Mouse (Mus musculus) midbrain, embryonic 12.5 days (tissue): ENCODE measurements around the gene Nr1h2. TPM values are rescaled to one million over a fixed set of nuclear protein-coding genes. Genes with fewer than 3 reads are reported as not detected.
A peak's percentile ranks its signal among the peaks of the same experiment; 100 is the strongest.

Source experiments
- ATAC-seq: fragments of 200-750 bp; cut with Nextera tagmentation; 2 replicates; pipeline ENCODE4 v1.8.0; 2017; ENCODE audit warnings: low read depth, moderate TSS enrichment, moderate library complexity; ENCODE audit not compliant: low FRiP score
- H3K27ac ChIP-seq: fragments of 300-500 bp; sonication (generic); replicated peaks from 2 replicates; pipeline ENCODE4 v1.5.1; 2016; ENCODE audit warnings: mild to moderate bottlenecking
- H3K27me3 ChIP-seq: fragments of 300-500 bp; sonication (generic); 2 replicates; pipeline ENCODE4 v1.6.1; 2016; ENCODE audit warnings: mild to moderate bottlenecking
- H3K36me3 ChIP-seq: fragments of 300-500 bp; sonication (generic); 2 replicates; pipeline ENCODE4 v1.6.1; 2016
- H3K4me1 ChIP-seq: fragments of 300-500 bp; sonication (generic); 2 replicates; pipeline ENCODE4 v1.6.1; 2016
- H3K4me2 ChIP-seq: fragments of 300-500 bp; sonication (generic); replicated peaks from 2 replicates; pipeline ENCODE4 v1.6.1; 2016; ENCODE audit warnings: mild to moderate bottlenecking, moderate library complexity
- H3K4me3 ChIP-seq: fragments of 300-500 bp; sonication (generic); 2 replicates; pipeline ENCODE4 v1.5.1; 2016; ENCODE audit warnings: mild to moderate bottlenecking
- H3K9ac ChIP-seq: fragments of 300-500 bp; sonication (generic); replicated peaks from 2 replicates; pipeline ENCODE4 v1.6.1; 2016; ENCODE audit warnings: mild to moderate bottlenecking, moderate library complexity
- H3K9me3 ChIP-seq: fragments of 300-500 bp; sonication (generic); 2 replicates; pipeline ENCODE4 v1.6.1; 2016; ENCODE audit warnings: mild to moderate bottlenecking
- WGBS: fragments of 180-500 bp; shearing (Covaris S2); methylation state at CpG from one replicate; pipeline ENCODE4 v1.1.7; 2016; 5-methylcytosine and 5-hydroxymethylcytosine counted together
- microRNA-seq: library from miRNA; unstranded; fragments of <30 nt; microRNA quantifications from one replicate; pipeline ENCODE4, GENCODE M21; 2017
- polyA plus RNA-seq: library from polyadenylated mRNA; unstranded; fragments of >200 nt; fragmentation: Nextera tagmentation; extraction: Ambion mirVana; gene quantifications from 2 replicates; pipeline ENCODE4 v1.2.1, GENCODE M21; 2016

Nr1h2 gene
- polyA plus RNA-seq, 1 experiment from 2014 or later = 80.3 TPM

- H3K27me3 ChIP-seq = peaks cover 81% of the 10 kb centered on the region
- H3K9me3 ChIP-seq = no peaks in the 10 kb centered on the region
- no peak overlapping the region for H3K4me2 ChIP-seq
- no peak overlapping the region for H3K4me3 ChIP-seq
- H3K9ac ChIP-seq = no peak overlapping the region
- 81% methylated on average over 2 of the region's 2 CpGs for WGBS
- no peak for ATAC-seq
- H3K27ac ChIP-seq = no peak overlapping the region
- H3K36me3 ChIP-seq = no peaks in the 10 kb centered on the region
- peaks cover 13% of the 10 kb centered on the region for H3K4me1 ChIP-seq
Measured at GRCm38 (mm10) chr7:44523056-44523455, 30.7 kb downstream of the Nr1h2 start.

- WGBS = 3% methylated on average over 20 of the region's 20 CpGs
- 0 out of 2 replicates have a peak, but pooled peaks have one; percentile 27 for ATAC-seq
- Histone ChIP-seq H3K4me3 (no peak overlapping the region), H3K36me3 (no peaks in the 10 kb centered on the region), H3K9me3 (no peaks in the 10 kb centered on the region), H3K4me1 (peaks cover 6% of the 10 kb centered on the region; the same call in 1 of the 2 replicates), H3K9ac (0 out of 2 replicates have a peak overlapping the region, but pooled peaks have one; percentile 3), H3K27ac (no peak overlapping the region), H3K27me3 (peaks cover 68% of the 10 kb centered on the region), H3K4me2 (peak overlapping the region; percentile 31)
Measured at GRCm38 (mm10) chr7:44521710-44522109, 32.0 kb downstream of the Nr1h2 start.

- no peaks in the 10 kb centered on the region for H3K36me3 ChIP-seq
- peaks cover 65% of the 10 kb centered on the region for H3K27me3 ChIP-seq
- WGBS = 64% methylated on average over 3 of the region's 3 CpGs
- peaks cover 6% of the 10 kb centered on the region; the same call in 1 of the 2 replicates for H3K4me1 ChIP-seq
- ATAC-seq = no peak
- H3K9me3 ChIP-seq = no peaks in the 10 kb centered on the region
- H3K4me3 ChIP-seq = no peak overlapping the region
- H3K4me2 ChIP-seq = no peak overlapping the region
- H3K9ac ChIP-seq = no peak overlapping the region
- H3K27ac ChIP-seq = no peak overlapping the region
Measured at GRCm38 (mm10) chr7:44520990-44521389, 32.8 kb downstream of the Nr1h2 start.

DNA sequence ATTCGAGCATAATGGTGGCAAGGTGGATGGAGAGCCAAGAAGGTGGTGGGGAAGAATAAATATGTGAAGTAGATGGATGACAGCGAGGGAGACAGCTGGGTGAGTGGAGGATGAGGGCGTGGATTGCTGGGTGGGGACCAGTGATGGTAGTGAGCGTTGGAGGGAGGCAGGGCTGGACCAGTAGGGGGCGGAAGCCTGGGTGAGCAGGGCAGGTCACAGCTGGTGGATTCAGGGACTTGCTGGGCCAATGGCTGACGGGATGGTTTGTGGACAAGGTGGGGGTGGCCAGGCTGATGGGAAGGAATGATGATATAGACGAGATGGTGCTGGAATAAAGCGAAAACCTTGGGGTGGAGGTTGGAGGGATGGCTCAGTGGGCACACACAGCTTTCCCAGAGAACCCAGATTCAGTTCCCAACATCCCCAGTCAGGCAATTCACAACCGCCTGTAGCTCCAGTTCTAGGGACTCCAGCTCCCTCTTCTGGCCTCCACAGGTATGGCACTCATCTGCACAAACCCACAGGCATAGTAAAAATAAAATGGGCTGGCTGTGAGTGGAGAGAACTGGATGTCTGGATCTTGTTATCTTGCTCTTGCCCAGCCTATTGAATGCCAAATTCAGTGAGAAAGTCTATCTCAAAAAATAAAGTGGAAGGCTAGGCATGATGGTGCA is 34.4 kb downstream of the Nr1h2 start:
- Histone ChIP-seq H3K36me3 (no peaks in the 10 kb centered on the region), H3K4me1 (no peaks in the 10 kb centered on the region), H3K27me3 (peaks cover 63% of the 10 kb centered on the region), H3K4me2 (no peak overlapping the region), H3K4me3 (no peak overlapping the region), H3K9ac (no peak overlapping the region), H3K27ac (no peak overlapping the region), H3K9me3 (no peaks in the 10 kb centered on the region)
- no peak for ATAC-seq
- 71% methylated on average over 9 of the region's 9 CpGs for WGBS

- H3K27me3 ChIP-seq = peaks cover 32% of the 10 kb centered on the region
- no peak overlapping the region for H3K4me3 ChIP-seq
- no peak overlapping the region for H3K4me2 ChIP-seq
- no peak overlapping the region for H3K9ac ChIP-seq
- H3K4me1 ChIP-seq = no peaks in the 10 kb centered on the region
- no peak for ATAC-seq
- no peaks in the 10 kb centered on the region for H3K9me3 ChIP-seq
- H3K27ac ChIP-seq = no peak overlapping the region
- no peaks in the 10 kb centered on the region for H3K36me3 ChIP-seq
Measured at GRCm38 (mm10) chr7:44507491-44507890, 46.3 kb downstream of the Nr1h2 start.

DNA sequence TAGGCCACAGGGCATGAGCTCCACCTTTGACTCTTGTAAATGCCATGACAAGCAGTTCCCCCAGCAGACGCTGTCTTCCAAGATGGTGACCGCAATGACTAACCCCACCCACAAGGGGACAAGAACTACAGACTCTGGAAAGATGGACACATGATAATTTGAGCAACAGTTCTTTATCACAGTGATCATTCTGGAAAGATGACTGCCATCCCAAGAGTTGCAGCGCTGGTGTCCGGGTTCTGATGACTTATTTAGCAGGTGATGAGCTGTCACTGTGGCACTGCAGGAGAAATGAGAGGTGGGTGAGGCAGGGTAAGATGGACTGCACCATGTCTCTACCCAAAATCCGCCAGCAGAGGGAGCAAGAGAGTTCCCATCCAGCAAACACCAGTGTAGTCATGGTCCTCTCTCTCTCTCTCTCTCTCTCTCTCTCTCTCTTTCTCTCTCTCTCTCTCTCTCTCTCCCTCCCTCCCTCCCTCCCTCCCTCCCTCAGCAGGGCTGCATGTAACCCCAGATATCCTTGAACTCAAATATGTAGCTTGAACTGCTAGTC is 52.1 kb downstream of the Nr1h2 start:
- ATAC-seq = peak; percentile 53
- Histone ChIP-seq H3K9ac (no peak overlapping the region), H3K4me3 (no peak overlapping the region), H3K27ac (no peak overlapping the region), H3K4me2 (no peak overlapping the region), H3K9me3 (no peaks in the 10 kb centered on the region), H3K27me3 (peaks cover 24% of the 10 kb centered on the region), H3K4me1 (peaks cover 6% of the 10 kb centered on the region), H3K36me3 (no peaks in the 10 kb centered on the region)
- WGBS = 45% methylated on average over 5 of the region's 5 CpGs

- 73% methylated on average over 20 of the region's 20 CpGs for WGBS
Measured at GRCm38 (mm10) chr7:44500046-44500445, 53.7 kb downstream of the Nr1h2 start.

More at GRCm38 (mm10) chr7:44500046-44500445, 53.7 kb downstream of the Nr1h2 start:
- Histone ChIP-seq H3K36me3 (no peaks in the 10 kb centered on the region), H3K27ac (no peak overlapping the region), H3K9me3 (no peaks in the 10 kb centered on the region), H3K4me1 (peaks cover 14% of the 10 kb centered on the region), H3K9ac (no peak overlapping the region), H3K4me2 (no peak overlapping the region), H3K27me3 (peaks cover 24% of the 10 kb centered on the region), H3K4me3 (no peak overlapping the region)
- ATAC-seq = no peak

Small RNA genes within 50 kb of the gene (microRNA-seq; reads per million reads assigned to microRNA genes)
- gene Mir7053 = not detected

Other genes with a start within 250 kb of the Nr1h2 start
- gene Clec11a, start 247.0 kb downstream of the Nr1h2 start, polyA plus RNA-seq = 2.5 and 2.6 TPM in 2 replicates
- 8.5 and 11.4 TPM in 2 replicates for gene Shank1, start 243.7 kb downstream of the Nr1h2 start, polyA plus RNA-seq
- 5.4 and 6.4 TPM in 2 replicates for gene Syt3, start 169.8 kb downstream of the Nr1h2 start, polyA plus RNA-seq
- 0.74 and 1.3 TPM in 2 replicates for gene 1700008O03Rik, start 168.1 kb downstream of the Nr1h2 start, polyA plus RNA-seq
- gene Lrrc4b, start 124.9 kb downstream of the Nr1h2 start, polyA plus RNA-seq = 12.0 and 13.5 TPM in 2 replicates
- 3.4 and 5.1 TPM in 2 replicates for gene Aspdh, start 88.6 kb downstream of the Nr1h2 start, polyA plus RNA-seq
- 56.2 and 58.1 TPM in 2 replicates for gene Josd2, start 86.0 kb downstream of the Nr1h2 start, polyA plus RNA-seq
- gene Emc10, start 57.4 kb downstream of the Nr1h2 start, polyA plus RNA-seq = 132 and 136 TPM in 2 replicates
- 32.4 and 35.1 TPM in 2 replicates for gene Fam71e1, start 57.4 kb downstream of the Nr1h2 start, polyA plus RNA-seq
- gene Mybpc2, start 29.3 kb downstream of the Nr1h2 start, polyA plus RNA-seq = 0.16 and 0.22 TPM in 2 replicates
- not detected in 2 replicates for gene Spib, start 21.9 kb downstream of the Nr1h2 start, polyA plus RNA-seq
- gene Pold1, start 5.1 kb downstream of the Nr1h2 start, polyA plus RNA-seq = 94.1 and 96.0 TPM in 2 replicates
- 0.45 and 0.60 TPM in 2 replicates for gene Napsa, start 18.4 kb upstream of the Nr1h2 start, polyA plus RNA-seq
- gene Kcnc3, start 36.7 kb upstream of the Nr1h2 start, polyA plus RNA-seq = 2.3 and 2.6 TPM in 2 replicates
- gene Myh14, start 116.9 kb upstream of the Nr1h2 start, polyA plus RNA-seq = 1.9 and 2.3 TPM in 2 replicates
- gene Izumo2, start 154.8 kb upstream of the Nr1h2 start, polyA plus RNA-seq = not detected in 2 replicates
- gene Vrk3, start 194.5 kb upstream of the Nr1h2 start, polyA plus RNA-seq = 38.4 and 43.7 TPM in 2 replicates
- gene Zfp473, start 197.1 kb upstream of the Nr1h2 start, polyA plus RNA-seq = 2.9 and 3.5 TPM in 2 replicates